Mouse (Mus musculus) kidney, adult 2 months (tissue): Measurements from ENCODE around the gene Rab3a. TPM values are rescaled to one million over a fixed set of nuclear protein-coding genes. Genes with fewer than 3 reads are reported as not detected.

ENCODE experiments used
- DNase-seq: peaks from one replicate; pipeline ENCODE4 v3.0.0; 2021
- H3K27ac ChIP-seq: fragments of 200-500 bp; 2 replicates; pipeline ENCODE4 v1.5.1; 2012; ENCODE audit warnings: low read depth, low read length, control low read depth, inconsistent platforms; ENCODE audit not compliant: insufficient read depth
- H3K27me3 ChIP-seq: fragments of 200-500 bp; replicated peaks from 2 replicates; pipeline ENCODE4 v1.6.1; 2012; ENCODE audit warnings: mild to moderate bottlenecking, moderate library complexity, low read length, inconsistent platforms; ENCODE audit not compliant: control insufficient read depth, insufficient read depth
- H3K36me3 ChIP-seq: fragments of 200-500 bp; 2 replicates; pipeline ENCODE4 v1.6.1; 2012; ENCODE audit warnings: mild to moderate bottlenecking, moderate library complexity, low read length, inconsistent platforms; ENCODE audit not compliant: control insufficient read depth, insufficient read depth
- H3K4me1 ChIP-seq: fragments of 200-500 bp; 2 replicates; pipeline ENCODE4 v1.6.1; 2011; ENCODE audit warnings: low read length; ENCODE audit not compliant: control insufficient read depth, insufficient read depth
- H3K4me3 ChIP-seq: fragments of 200-500 bp; 2 replicates; pipeline ENCODE4 v1.5.1; 2011; ENCODE audit warnings: mild to moderate bottlenecking, low read depth, low read length, control low read depth; ENCODE audit not compliant: insufficient read depth
- CTCF ChIP-seq: fragments of 200-500 bp; conservative IDR thresholded peaks from 2 replicates; pipeline ENCODE4 v1.5.1; 2011; ENCODE audit warnings: low read depth, mild to moderate bottlenecking, control low read depth, low read length, moderate library complexity, mixed read lengths; ENCODE audit not compliant: insufficient read depth, insufficient read length
- POLR2A ChIP-seq: fragments of 200-500 bp; IDR thresholded peaks from one replicate; pipeline ENCODE4 v1.6.1; 2011; ENCODE audit warnings: low read depth, low read length, control low read depth
- WGBS: fragments of 180-500 bp; shearing (Covaris S2); methylation state at CpG from one replicate; pipeline ENCODE4 v1.1.7; 2018; 5-methylcytosine and 5-hydroxymethylcytosine counted together
- polyA plus RNA-seq: library from polyadenylated mRNA; depleted of rRNA; stranded (reverse); fragments of >200 nt; gene quantifications from 2 replicates; pipeline ENCODE4 v1.2.3, GENCODE M21; 2012

The Rab3a gene
- polyA plus RNA-seq, 1 experiment = 31.1 TPM

DNA sequence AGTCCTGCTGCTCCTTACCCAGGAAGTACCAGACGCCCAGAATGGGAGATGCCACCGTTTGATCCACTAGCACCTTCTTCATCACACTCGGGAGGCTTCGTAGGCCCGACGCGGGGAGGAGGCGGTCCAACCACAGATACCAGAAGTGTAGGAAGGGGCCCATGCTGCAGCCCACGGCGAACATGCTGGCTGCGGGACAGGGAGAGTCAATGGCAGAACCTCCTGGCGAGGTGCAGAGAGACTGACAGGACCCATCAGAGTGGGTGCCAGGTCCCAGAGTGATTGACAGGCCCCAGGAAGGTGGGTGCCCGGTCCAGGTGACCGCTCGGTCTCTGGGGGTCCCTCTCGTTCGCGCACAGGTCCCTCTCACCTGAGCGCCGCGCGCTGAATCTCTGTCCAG, 5.9 kb downstream of the Rab3a start:
- Histone ChIP-seq H3K4me1 (peaks cover 14% of the 10 kb centered on the region; the same call in 1 of the 2 replicates), H3K4me3 (peak overlapping the region; percentile 69), H3K27ac (peak overlapping the region; percentile 57; the same call in 1 of the 2 replicates), H3K27me3 (no peaks in the 10 kb centered on the region), H3K36me3 (no peaks in the 10 kb centered on the region)
- DNase-seq = no peak
- TF ChIP-seq POLR2A (no peak), CTCF (no peak)
- under 1% methylated on average over 22 of the region's 22 CpGs for WGBS

DNA sequence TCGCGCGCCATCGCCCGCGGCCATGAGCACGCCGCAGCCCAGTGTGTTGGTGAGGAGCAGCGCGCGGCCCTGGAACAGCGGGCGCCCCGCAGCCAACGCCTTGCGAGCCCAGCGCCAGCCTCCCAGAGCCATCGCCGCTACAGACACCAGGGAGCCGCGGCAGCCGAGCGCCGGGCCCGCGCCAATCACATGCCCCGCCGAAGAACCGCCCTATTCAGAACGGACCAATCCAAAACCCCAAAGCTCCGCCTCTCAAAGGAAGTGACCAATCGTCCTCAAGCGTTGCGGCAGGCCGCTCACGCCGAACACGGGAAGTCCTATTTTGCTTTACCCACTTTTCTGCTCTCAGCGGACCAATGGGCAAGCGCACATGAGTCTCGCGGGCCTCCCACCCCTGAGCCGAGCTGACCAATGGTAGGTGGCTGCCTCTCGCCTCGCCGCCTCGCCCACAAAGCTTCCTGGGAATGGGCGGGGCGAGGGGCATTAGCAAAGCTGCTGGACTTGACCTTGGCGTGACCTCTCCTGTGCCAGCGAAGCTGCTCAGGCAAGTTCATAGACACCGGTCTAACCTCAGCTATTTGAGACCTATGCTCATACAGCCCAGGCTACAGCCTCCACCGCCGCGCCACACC, 6.4 kb downstream of the Rab3a start, which contains the start of gene Mpv17l2:
Mpv17l2 (minus strand) TSS at position 172 of the 632 bp plus-strand sequence.
- WGBS = under 1% methylated on average over 55 of the region's 55 CpGs
- peak; percentile 99 for DNase-seq
- Histone ChIP-seq H3K36me3 (no peaks in the 10 kb centered on the region), H3K4me1 (peaks cover 14% of the 10 kb centered on the region; the same call in 1 of the 2 replicates), H3K27ac (peak within 1 kb of the TSS; percentile 88), H3K27me3 (no peaks in the 10 kb centered on the region), H3K4me3 (peak within 1 kb of the TSS; percentile 69)
- no peak for TF ChIP-seq POLR2A
- TF ChIP-seq CTCF = no peak

GRCm38 (mm10) chr8:70762118-70762517, 7.6 kb downstream of the Rab3a start:
- H3K4me1 ChIP-seq = peaks cover 24% of the 10 kb centered on the region
- TF ChIP-seq POLR2A (no peak), CTCF (no peak)
- no peak for DNase-seq
- peak overlapping the region; percentile 88; the same call in 1 of the 2 replicates for H3K27ac ChIP-seq
- WGBS = 69% methylated on average over 1 of the region's 1 CpGs
- H3K27me3 ChIP-seq = no peaks in the 10 kb centered on the region
- H3K36me3 ChIP-seq = no peaks in the 10 kb centered on the region
- no peak overlapping the region for H3K4me3 ChIP-seq

DNA sequence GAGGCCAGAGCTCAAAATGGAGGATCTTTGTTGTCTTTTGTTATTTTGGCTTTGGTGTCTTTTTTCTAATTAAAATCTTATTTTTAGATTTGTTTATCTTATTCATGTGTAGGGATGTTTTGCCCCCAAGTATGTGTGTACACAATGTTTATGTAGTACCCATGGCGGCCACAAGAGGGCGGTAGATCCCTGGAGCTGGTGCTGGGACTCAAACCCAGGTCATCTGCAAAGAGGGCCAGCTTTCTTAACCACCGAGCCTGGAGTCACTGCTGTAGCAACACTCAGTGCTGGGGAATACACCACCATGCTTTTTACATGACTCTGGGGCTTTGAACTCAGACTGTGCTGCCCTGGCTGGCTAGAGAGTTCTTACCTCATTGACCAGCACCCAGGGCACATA, 8.9 kb downstream of the Rab3a start:
- no peaks in the 10 kb centered on the region for H3K36me3 ChIP-seq
- no peaks in the 10 kb centered on the region for H3K27me3 ChIP-seq
- TF ChIP-seq CTCF (peak; percentile 79), POLR2A (no peak)
- H3K4me1 ChIP-seq = peaks cover 25% of the 10 kb centered on the region
- no peak overlapping the region for H3K4me3 ChIP-seq
- WGBS = 6% methylated on average over 3 of the region's 3 CpGs
- H3K27ac ChIP-seq = no peak overlapping the region
- peak; percentile 68 for DNase-seq

GRCm38 (mm10) chr8:70764026-70764425, 9.5 kb downstream of the Rab3a start:
- H3K27me3 ChIP-seq = no peaks in the 10 kb centered on the region
- H3K4me1 ChIP-seq = peaks cover 23% of the 10 kb centered on the region
- DNase-seq = no peak
- no peaks in the 10 kb centered on the region for H3K36me3 ChIP-seq
- WGBS = 89% methylated on average over 8 of the region's 8 CpGs
- TF ChIP-seq CTCF = no peak
- TF ChIP-seq POLR2A = no peak
- no peak overlapping the region for H3K27ac ChIP-seq
- H3K4me3 ChIP-seq = no peak overlapping the region

GRCm38 (mm10) chr8:70764676-70765075, 10.2 kb downstream of the Rab3a start:
- Histone ChIP-seq H3K36me3 (no peaks in the 10 kb centered on the region), H3K4me1 (peaks cover 18% of the 10 kb centered on the region), H3K27me3 (no peaks in the 10 kb centered on the region), H3K4me3 (no peak overlapping the region), H3K27ac (no peak overlapping the region)
- WGBS = 84% methylated on average over 13 of the region's 13 CpGs
- DNase-seq = peak; percentile 45
- no peak for TF ChIP-seq CTCF

DNA sequence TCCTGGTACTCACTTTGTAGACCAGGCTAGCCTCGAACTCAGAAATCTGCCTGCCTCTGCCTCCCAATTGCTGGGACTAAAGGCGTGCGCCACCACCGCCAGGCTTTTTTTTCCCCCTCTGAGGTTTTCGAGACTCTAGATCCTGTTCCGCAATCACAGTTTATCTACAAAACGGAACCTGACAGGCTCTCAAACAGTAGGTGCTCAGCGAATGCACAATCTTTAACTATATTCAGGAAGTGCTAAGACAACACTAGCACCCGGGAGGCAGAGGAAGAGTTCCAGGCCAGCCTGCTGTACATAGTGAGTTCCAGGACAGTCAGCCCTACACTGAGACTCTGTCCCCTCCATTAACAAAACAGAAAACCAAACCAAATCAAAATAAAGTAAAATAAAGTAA, 10.8 kb downstream of the Rab3a start:
- Histone ChIP-seq H3K36me3 (no peaks in the 10 kb centered on the region), H3K4me1 (peaks cover 14% of the 10 kb centered on the region), H3K27me3 (no peaks in the 10 kb centered on the region), H3K27ac (no peak overlapping the region), H3K4me3 (no peak overlapping the region)
- TF ChIP-seq CTCF (no peak), POLR2A (no peak)
- WGBS = 70% methylated on average over 9 of the region's 9 CpGs
- DNase-seq = no peak

DNA sequence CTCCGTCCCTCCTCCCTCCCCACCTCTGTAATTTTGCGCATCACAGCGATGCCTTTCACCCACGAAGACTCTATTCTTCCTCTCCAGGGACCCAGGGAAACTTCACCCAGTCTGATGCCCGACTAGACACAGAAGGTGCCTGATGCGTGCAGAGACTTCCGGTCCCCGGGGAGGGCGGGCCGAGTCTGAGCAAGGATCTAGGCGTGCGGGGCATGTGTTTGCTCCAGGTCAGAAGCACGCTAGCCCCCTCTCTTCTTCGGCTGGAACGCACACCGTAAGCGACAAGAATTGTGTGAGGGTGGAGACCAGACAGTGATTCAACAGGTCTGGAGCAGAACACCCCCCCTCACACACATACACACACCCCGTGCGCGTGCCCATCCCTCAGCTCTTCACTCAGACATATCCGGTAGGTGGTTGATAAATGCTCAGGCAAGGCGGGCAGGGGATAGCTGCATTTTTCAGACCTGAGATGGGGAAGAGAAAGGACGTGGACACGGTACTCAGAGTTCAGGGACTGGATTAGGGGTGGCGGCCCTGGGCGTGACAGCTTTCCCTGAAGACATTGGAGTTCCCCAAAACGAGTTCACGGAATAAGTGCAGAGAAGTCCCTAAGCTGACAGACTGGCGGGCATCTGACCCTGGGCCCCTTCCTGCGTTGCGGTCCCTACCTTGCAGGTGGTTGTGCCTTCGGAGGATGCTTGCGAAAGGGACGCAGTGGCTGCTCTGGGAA, 11.5 kb downstream of the Rab3a start:
- TF ChIP-seq CTCF (no peak), POLR2A (no peak)
- WGBS = 3% methylated on average over 34 of the region's 34 CpGs
- Histone ChIP-seq H3K27ac (no peak overlapping the region; the same call in 1 of the 2 replicates), H3K4me1 (peaks cover 14% of the 10 kb centered on the region), H3K27me3 (no peaks in the 10 kb centered on the region), H3K36me3 (no peaks in the 10 kb centered on the region), H3K4me3 (peak overlapping the region; percentile 51)
- peak; percentile 52 for DNase-seq
